Mouse (Mus musculus): ENCODE measurements around the gene Glb1l. TPM values are rescaled to one million over a fixed set of nuclear protein-coding genes. Genes with fewer than 3 reads are reported as not detected.

Glb1l gene
- total and polyA plus RNA-seq, 3 experiments: 3.2 to 4.9 (median 3.8) TPM

- H3K36me3 ChIP-seq (ENCODE audit: control insufficient read depth, insufficient read depth, low read length): no peaks in the 10 kb centered on the region
- 77% methylated on average over 4 of the region's 4 CpGs for WGBS
- no peaks in the 10 kb centered on the region for H3K27me3 ChIP-seq (ENCODE audit: control insufficient read depth, insufficient read depth, low read length)
- no peak overlapping the region for H3K27ac ChIP-seq
- no peak overlapping the region for H3K4me3 ChIP-seq
- DNase-seq: no peak
- no peaks in the 10 kb centered on the region for H3K79me2 ChIP-seq (replicated peaks; ENCODE audit: control insufficient read depth, insufficient read depth, low read length)
- H3K9ac ChIP-seq (ENCODE audit: low read depth, low read length): no peak overlapping the region
- intact Hi-C loops (cut with DNase I): no loop called here
- H3K4me1 ChIP-seq (ENCODE audit: control insufficient read depth, insufficient read depth, low read length): no peaks in the 10 kb centered on the region
- TF ChIP-seq EP300 (IDR thresholded peaks at IDR 0.05; ENCODE audit: insufficient read depth, low read depth, low read length) (no peak), POLR2A (IDR thresholded peaks at IDR 0.05; ENCODE audit: insufficient read depth, low read depth, low read length) (no peak), CTCF (IDR thresholded peaks at IDR 0.05) (no peak)
Measured at GRCm38 (mm10) chr1:75160256-75160617, 50.4 kb downstream of the Glb1l start.

GRCm38 (mm10) chr1:75159540-75160255 is 50.9 kb downstream of the Glb1l start:
- intact Hi-C loops (cut with DNase I): no loop called here
- Histone ChIP-seq H3K4me3 (no peak overlapping the region), H3K9ac (ENCODE audit: low read depth, low read length) (no peak overlapping the region), H3K27ac (no peak overlapping the region), H3K27me3 (ENCODE audit: control insufficient read depth, insufficient read depth, low read length) (no peaks in the 10 kb centered on the region), H3K36me3 (ENCODE audit: control insufficient read depth, insufficient read depth, low read length) (no peaks in the 10 kb centered on the region), H3K4me1 (ENCODE audit: control insufficient read depth, insufficient read depth, low read length) (no peaks in the 10 kb centered on the region), H3K79me2 (replicated peaks; ENCODE audit: control insufficient read depth, insufficient read depth, low read length) (no peaks in the 10 kb centered on the region)
- WGBS: 61% methylated on average over 5 of the region's 5 CpGs
- DNase-seq: no peak
- TF ChIP-seq CTCF (IDR thresholded peaks at IDR 0.05) (no peak), POLR2A (IDR thresholded peaks at IDR 0.05; ENCODE audit: insufficient read depth, low read depth, low read length) (no peak), EP300 (IDR thresholded peaks at IDR 0.05; ENCODE audit: insufficient read depth, low read depth, low read length) (no peak)

GRCm38 (mm10) chr1:75158990-75159389 is 51.6 kb downstream of the Glb1l start:
- Histone ChIP-seq H3K9ac (ENCODE audit: low read depth, low read length) (no peak overlapping the region), H3K27me3 (ENCODE audit: control insufficient read depth, insufficient read depth, low read length) (no peaks in the 10 kb centered on the region), H3K4me3 (no peak overlapping the region), H3K27ac (no peak overlapping the region), H3K36me3 (ENCODE audit: control insufficient read depth, insufficient read depth, low read length) (no peaks in the 10 kb centered on the region), H3K79me2 (replicated peaks; ENCODE audit: control insufficient read depth, insufficient read depth, low read length) (no peaks in the 10 kb centered on the region), H3K4me1 (ENCODE audit: control insufficient read depth, insufficient read depth, low read length) (no peaks in the 10 kb centered on the region)
- intact Hi-C loops (cut with DNase I): no loop called here
- no peak for DNase-seq
- no peak for TF ChIP-seq CTCF (IDR thresholded peaks at IDR 0.05)
- TF ChIP-seq POLR2A (IDR thresholded peaks at IDR 0.05; ENCODE audit: insufficient read depth, low read depth, low read length): no peak
- no peak for TF ChIP-seq EP300 (IDR thresholded peaks at IDR 0.05; ENCODE audit: insufficient read depth, low read depth, low read length)

DNA sequence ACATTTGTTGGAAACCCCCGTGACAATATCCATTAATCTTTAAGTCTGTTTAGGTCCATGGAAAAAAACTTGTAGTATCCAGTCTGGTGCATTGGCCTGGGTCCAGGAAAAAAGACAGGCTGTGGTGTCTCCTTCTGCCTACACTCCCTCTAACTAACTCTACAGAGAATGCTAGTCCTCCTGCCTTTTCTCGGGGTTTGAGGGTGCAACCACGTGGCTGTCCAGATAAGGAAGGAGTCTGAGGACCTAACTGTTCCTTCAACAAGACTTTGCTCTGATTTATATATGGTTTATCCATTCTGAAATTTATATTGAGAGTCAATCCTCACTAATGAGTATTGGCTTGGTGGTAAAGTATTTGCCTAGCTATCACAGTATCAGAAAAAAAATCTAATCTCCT is 54.8 kb downstream of the Glb1l start:
- Histone ChIP-seq H3K4me3 (no peak overlapping the region), H3K79me2 (replicated peaks; ENCODE audit: control insufficient read depth, insufficient read depth, low read length) (no peaks in the 10 kb centered on the region), H3K27ac (no peak overlapping the region), H3K9ac (ENCODE audit: low read depth, low read length) (no peak overlapping the region), H3K36me3 (ENCODE audit: control insufficient read depth, insufficient read depth, low read length) (no peaks in the 10 kb centered on the region), H3K4me1 (ENCODE audit: control insufficient read depth, insufficient read depth, low read length) (no peaks in the 10 kb centered on the region), H3K27me3 (ENCODE audit: control insufficient read depth, insufficient read depth, low read length) (no peaks in the 10 kb centered on the region)
- 15% methylated on average over 3 of the region's 3 CpGs for WGBS
- no peak for DNase-seq
- TF ChIP-seq EP300 (IDR thresholded peaks at IDR 0.05; ENCODE audit: insufficient read depth, low read depth, low read length): no peak
- no peak for TF ChIP-seq POLR2A (IDR thresholded peaks at IDR 0.05; ENCODE audit: insufficient read depth, low read depth, low read length)
- TF ChIP-seq CTCF (IDR thresholded peaks at IDR 0.05): no peak
- intact Hi-C loops (cut with DNase I): no loop called here

DNA sequence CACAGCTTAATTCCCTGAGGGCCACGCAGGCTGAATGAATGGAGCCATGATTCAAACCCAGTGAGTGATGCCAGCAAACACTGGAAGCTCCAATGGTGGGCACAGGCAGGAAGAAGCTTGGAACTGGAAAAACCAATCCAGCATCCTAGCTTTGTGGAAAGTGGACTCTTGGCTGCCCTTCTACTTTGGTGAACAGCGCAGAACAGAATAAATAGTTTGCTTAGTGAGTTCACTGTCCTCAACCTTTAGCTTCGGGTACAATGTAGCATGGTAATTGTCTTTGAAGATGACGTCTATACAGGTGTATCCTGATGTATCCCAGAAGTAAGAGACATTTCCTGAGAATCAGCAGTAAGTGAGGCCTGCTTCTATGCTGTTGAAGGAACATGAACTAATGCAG is 61.9 kb downstream of the Glb1l start:
- no peak overlapping the region for H3K9ac ChIP-seq (ENCODE audit: low read depth, low read length)
- 83% methylated on average over 4 of the region's 4 CpGs for WGBS
- H3K4me3 ChIP-seq: no peak overlapping the region
- DNase-seq: no peak
- H3K27ac ChIP-seq: no peak overlapping the region
- intact Hi-C loops (cut with DNase I): no loop called here
- no peaks in the 10 kb centered on the region for H3K4me1 ChIP-seq (ENCODE audit: control insufficient read depth, insufficient read depth, low read length)
- H3K27me3 ChIP-seq (ENCODE audit: control insufficient read depth, insufficient read depth, low read length): no peaks in the 10 kb centered on the region
- TF ChIP-seq CTCF (IDR thresholded peaks at IDR 0.05) (no peak), EP300 (IDR thresholded peaks at IDR 0.05; ENCODE audit: insufficient read depth, low read depth, low read length) (no peak), POLR2A (IDR thresholded peaks at IDR 0.05; ENCODE audit: insufficient read depth, low read depth, low read length) (no peak)
- no peaks in the 10 kb centered on the region for H3K79me2 ChIP-seq (replicated peaks; ENCODE audit: control insufficient read depth, insufficient read depth, low read length)
- no peaks in the 10 kb centered on the region; the same call in 1 of the 2 replicates for H3K36me3 ChIP-seq (ENCODE audit: control insufficient read depth, insufficient read depth, low read length)

Small RNA genes within 50 kb of the gene (microRNA-seq; reads per million reads assigned to microRNA genes)
- gene Gm27943: 0 reads per million in 2 experiments

Other genes with a start within 250 kb of the Glb1l start
- 1 to 10 TPM; 3.6 to 4.7 TPM for gene Nhej1, start 85.6 kb downstream of the Glb1l start, total RNA-seq (2021)
- 3.9 and 4.0 TPM in 2 replicates for gene Nhej1, start 85.6 kb downstream of the Glb1l start, polyA plus RNA-seq (2012; rRNA removed)
- 1 to 10 TPM in 1 of 2 experiments, under 1 TPM in 1; 0.34 to 1.0 TPM for gene Slc23a3, start 76.9 kb downstream of the Glb1l start, total RNA-seq (2021)
- 1.7 and 1.8 TPM in 2 replicates for gene Slc23a3, start 76.9 kb downstream of the Glb1l start, polyA plus RNA-seq (2012; rRNA removed)
- gene Cnppd1, start 68.1 kb downstream of the Glb1l start, total RNA-seq (2021): 10 to 100 TPM; 20.7 to 21.8 TPM
- 25.7 and 26.3 TPM in 2 replicates for gene Cnppd1, start 68.1 kb downstream of the Glb1l start, polyA plus RNA-seq (2012; rRNA removed)
- gene Retreg2, start 68.0 kb downstream of the Glb1l start, total RNA-seq (2021): 10 to 100 TPM; 20.3 to 20.5 TPM
- gene Retreg2, start 68.0 kb downstream of the Glb1l start, polyA plus RNA-seq (2012; rRNA removed): 35.7 and 51.7 TPM in 2 replicates
- 10 to 100 TPM; 13.2 to 17.4 TPM for gene Zfand2b, start 42.2 kb downstream of the Glb1l start, total RNA-seq (2021)
- gene Zfand2b, start 42.2 kb downstream of the Glb1l start, polyA plus RNA-seq (2012; rRNA removed): 31.4 and 34.9 TPM in 2 replicates
- gene Abcb6, start 30.4 kb downstream of the Glb1l start, total RNA-seq (2021): 10 to 100 TPM; 26.6 to 29.1 TPM
- 25.2 and 30.3 TPM in 2 replicates for gene Abcb6, start 30.4 kb downstream of the Glb1l start, polyA plus RNA-seq (2012; rRNA removed)
- gene Ankzf1, start 18.7 kb downstream of the Glb1l start, total RNA-seq (2021): 10 to 100 TPM in 1 of 2 experiments, 1 to 10 TPM in 1; 8.7 to 11.2 TPM
- 15.1 and 18.9 TPM in 2 replicates for gene Ankzf1, start 18.7 kb downstream of the Glb1l start, polyA plus RNA-seq (2012; rRNA removed)
- 10 to 100 TPM; 63.8 to 73.5 TPM for gene Atg9a, start 18.6 kb downstream of the Glb1l start, total RNA-seq (2021)
- gene Atg9a, start 18.6 kb downstream of the Glb1l start, polyA plus RNA-seq (2012; rRNA removed): 93.0 and 109 TPM in 2 replicates
- gene Stk16, start within 50 bp of the Glb1l start, total RNA-seq (2021): 10 to 100 TPM; 42.4 to 42.5 TPM
- gene Stk16, start within 50 bp of the Glb1l start, polyA plus RNA-seq (2012; rRNA removed): 68.3 and 82.0 TPM in 2 replicates
- gene Tuba4a, start 9.1 kb upstream of the Glb1l start, total RNA-seq (2021): 100 to 1,000 TPM; 973 to 976 TPM
- 781 and 842 TPM in 2 replicates for gene Tuba4a, start 9.1 kb upstream of the Glb1l start, polyA plus RNA-seq (2012; rRNA removed)
- not detected for gene A630095N17Rik, start 21.3 kb upstream of the Glb1l start, total RNA-seq (2021)
- gene A630095N17Rik, start 21.3 kb upstream of the Glb1l start, polyA plus RNA-seq (2012; rRNA removed): not detected in 2 replicates
- 100 to 1,000 TPM; 111 to 129 TPM for gene Dnajb2, start 25.6 kb upstream of the Glb1l start, total RNA-seq (2021)
- 67.9 and 93.3 TPM in 2 replicates for gene Dnajb2, start 25.6 kb upstream of the Glb1l start, polyA plus RNA-seq (2012; rRNA removed)
- 1 to 10 TPM; 1.1 to 1.8 TPM for gene Ptprn, start 53.7 kb upstream of the Glb1l start, total RNA-seq (2021)
- gene Ptprn, start 53.7 kb upstream of the Glb1l start, polyA plus RNA-seq (2012; rRNA removed): 2.7 and 3.2 TPM in 2 replicates
- gene Resp18, start 67.6 kb upstream of the Glb1l start, total RNA-seq (2021): not detected
- 0.39 TPM in 1 of 2 replicates, not detected in the other for gene Resp18, start 67.6 kb upstream of the Glb1l start, polyA plus RNA-seq (2012; rRNA removed)
- 10 to 100 TPM; 70.3 to 84.6 TPM for gene Dnpep, start 107.2 kb upstream of the Glb1l start, total RNA-seq (2021)
- gene Dnpep, start 107.2 kb upstream of the Glb1l start, polyA plus RNA-seq (2012; rRNA removed): 123 and 136 TPM in 2 replicates
- 1,000 to 10,000 TPM; 1,224 to 1,521 TPM for gene Des, start 149.5 kb upstream of the Glb1l start, total RNA-seq (2021)
- gene Des, start 149.5 kb upstream of the Glb1l start, polyA plus RNA-seq (2012; rRNA removed): 719 and 781 TPM in 2 replicates
- gene Speg, start 164.5 kb upstream of the Glb1l start, total RNA-seq (2021): 100 to 1,000 TPM; 131 to 135 TPM
- 94.0 and 109 TPM in 2 replicates for gene Speg, start 164.5 kb upstream of the Glb1l start, polyA plus RNA-seq (2012; rRNA removed)
- 10 to 100 TPM; 38.9 to 39.9 TPM for gene Gmppa, start 225.1 kb upstream of the Glb1l start, total RNA-seq (2021)
- 91.3 and 94.6 TPM in 2 replicates for gene Gmppa, start 225.1 kb upstream of the Glb1l start, polyA plus RNA-seq (2012; rRNA removed)
- gene Asic4, start 239.6 kb upstream of the Glb1l start, total RNA-seq (2021): not detected
- gene Asic4, start 239.6 kb upstream of the Glb1l start, polyA plus RNA-seq (2012; rRNA removed): not detected in 2 replicates